Mouse (Mus musculus): ENCODE measurements around the gene Ift22.
"Not testable (repeated sequence)": the region's sequence is repeated elsewhere in the genome, so short reads cannot be mapped to it uniquely, and the experiment has no call there.

Ift22 gene

DNA sequence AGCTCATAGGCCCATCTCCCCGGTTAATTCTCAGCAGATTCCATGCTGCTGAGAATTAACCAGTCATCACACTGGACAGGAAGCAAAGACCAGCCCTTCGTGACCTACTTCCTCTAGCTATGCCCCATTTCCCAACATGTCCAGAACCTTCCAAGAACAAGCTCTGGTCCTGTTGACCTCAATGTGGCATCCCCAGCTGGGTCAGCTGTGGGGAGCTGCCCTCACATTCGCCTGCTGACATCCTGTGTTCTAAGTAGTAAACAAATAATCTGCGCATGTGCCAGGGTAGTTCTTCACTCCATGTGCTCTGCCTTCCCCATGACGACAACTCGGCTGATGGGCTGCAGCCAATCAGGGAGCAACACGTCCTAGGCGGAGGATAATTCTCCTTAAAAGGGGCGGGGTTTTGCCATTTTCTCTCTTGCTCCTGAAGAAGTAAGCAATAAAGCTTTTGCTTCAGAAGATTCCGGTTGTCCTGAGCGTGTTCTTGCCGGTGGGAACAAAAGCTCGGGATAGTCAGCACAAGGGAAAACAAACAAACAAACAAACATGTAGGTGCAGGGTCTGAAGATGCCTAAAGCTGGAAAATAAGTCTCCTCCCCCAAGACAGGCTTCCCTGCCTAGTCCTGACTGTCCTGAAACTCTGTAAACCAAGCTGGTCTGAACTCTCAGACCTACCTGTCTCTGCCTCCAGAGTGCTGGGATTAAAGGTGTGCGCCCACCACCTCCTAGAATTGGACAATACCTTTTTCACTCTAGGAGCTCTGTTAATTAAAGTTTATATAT lies 41.8 kb downstream of the Ift22 start:
- DNase-seq (ENCODE audit: low spot score), result not testable (repeated sequence)

DNA sequence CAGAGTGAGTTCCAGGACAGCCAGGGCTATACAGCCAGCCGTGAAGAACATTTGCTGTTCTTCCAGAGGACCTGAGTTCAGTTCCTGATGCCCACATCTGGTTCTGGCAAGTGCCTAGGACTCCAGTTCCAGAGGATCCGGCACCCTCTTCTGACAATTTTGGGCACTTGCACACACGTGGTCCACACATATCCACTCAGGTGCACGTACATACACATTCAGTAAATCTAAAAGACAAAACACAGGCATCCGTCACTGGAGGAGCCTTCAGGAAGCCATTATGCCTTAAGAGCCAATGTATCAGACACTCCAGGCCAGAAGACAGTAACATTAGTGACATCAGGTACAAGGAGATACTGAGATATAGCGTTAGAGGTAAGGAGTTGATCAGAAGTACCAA lies 42.6 kb downstream of the Ift22 start:
- no peak for DNase-seq (ENCODE audit: low spot score)

DNA sequence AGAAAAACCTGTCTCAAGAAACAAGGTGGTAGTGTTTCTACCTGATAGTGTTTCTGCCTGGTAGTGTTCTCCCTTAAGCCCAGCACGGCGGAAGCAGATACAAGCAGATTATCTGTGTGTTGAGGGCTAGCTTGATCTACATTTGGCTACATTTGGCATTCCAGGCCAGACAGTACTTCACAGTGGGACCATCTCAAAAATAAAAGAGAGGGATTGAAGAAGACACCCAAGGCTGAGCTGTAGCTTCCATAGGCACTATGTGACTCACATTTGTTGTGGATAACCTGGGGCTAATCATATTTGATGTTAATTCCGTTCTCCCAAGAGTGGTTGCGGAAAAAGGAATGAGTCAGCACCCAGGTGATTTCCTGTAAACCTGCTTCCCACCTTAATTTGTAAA lies 44.2 kb downstream of the Ift22 start:
- no peak for DNase-seq (ENCODE audit: low spot score)

DNA sequence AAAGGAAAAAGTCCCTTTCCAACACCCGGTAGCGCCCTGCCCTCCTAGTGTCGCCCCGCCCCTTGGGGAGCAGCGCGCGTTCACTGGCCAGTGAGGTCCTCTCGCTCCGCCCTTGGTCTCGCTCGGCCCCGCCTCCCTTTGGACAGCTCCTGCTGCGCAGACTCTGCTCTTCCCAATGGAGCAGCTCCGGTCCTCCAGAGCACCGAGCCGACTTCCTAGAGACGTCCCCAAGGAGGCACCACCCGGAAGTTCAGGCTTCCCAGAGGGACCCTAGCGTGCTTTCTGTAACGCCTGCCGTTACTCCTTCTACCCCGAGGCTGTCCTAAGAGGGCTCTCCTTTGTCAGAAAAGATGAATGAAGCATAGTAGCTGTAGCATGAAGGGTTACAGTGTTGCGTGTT lies 45.1 kb downstream of the Ift22 start, which contains the start of gene Fis1:
TSS of gene Fis1 (plus strand) at position 261 of the 400 bp plus-strand sequence.
- DNase-seq (ENCODE audit: low spot score), result peak; percentile 80

DNA sequence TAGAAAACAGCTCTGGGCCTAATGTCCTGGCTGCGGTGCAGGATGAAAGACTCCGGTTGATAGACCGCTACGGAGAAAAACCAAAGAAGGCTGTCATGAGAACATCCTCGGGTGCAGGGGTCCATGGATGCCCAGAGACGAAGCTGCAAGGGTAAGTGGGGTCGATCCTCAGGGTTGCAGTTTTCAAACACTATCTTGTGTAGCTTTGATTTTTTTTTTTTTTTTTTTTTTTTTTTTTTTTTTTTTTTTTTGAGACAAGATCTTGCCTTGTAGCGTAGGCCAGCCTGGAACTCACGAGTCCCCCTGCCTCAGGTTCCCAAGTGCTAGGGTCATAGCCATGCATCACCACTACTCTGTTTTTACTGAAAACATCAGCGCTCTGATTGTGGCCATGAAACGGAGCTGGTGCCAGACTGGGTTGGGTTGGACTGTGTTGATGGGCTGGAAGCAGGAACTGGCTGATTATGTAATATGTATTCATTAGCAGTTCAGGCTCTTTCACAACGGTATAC lies 45.5 kb downstream of the Ift22 start:
- DNase-seq (ENCODE audit: low spot score), result no peak

DNA sequence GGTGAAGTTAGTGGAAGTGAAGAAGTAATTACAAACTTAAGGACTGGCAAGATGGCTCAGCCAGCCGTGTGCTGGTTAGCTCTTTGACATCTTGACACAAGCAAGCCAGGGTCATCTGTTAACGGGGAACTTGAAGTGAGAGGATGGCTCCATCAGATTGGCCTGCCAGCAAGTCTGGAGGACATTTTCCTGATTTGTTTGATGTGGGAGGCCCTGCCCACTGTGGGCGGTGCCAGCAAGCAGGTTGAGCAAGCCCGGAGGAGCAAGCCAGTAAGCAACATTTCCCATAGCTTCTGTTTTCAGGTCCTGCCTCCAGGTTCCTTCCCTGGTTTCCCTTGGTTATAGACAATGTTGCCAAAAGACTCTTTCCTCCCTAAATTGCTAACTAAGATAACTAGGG lies 47.7 kb downstream of the Ift22 start:
- DNase-seq (ENCODE audit: low spot score), result no peak

DNA sequence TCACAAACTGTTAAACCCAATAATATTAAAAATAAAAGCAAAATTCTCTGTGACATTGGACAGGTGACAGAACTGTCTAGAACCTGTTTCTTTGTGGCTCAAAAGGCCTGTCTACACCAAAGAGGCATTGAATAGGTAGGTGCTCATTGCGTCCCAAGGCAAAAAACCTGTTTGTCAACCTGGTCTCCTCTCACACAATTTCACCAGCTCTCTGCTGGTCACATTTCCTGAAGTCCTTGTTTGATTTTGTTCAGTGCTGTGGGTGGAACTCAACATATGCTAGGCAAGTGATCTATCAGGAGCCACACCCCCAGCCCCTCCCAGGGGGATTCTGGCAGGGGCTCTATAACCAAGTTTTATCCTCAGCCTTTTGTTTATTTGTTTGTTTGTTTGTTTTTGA lies 49.3 kb downstream of the Ift22 start:
- DNase-seq (ENCODE audit: low spot score), result no peak

DNA sequence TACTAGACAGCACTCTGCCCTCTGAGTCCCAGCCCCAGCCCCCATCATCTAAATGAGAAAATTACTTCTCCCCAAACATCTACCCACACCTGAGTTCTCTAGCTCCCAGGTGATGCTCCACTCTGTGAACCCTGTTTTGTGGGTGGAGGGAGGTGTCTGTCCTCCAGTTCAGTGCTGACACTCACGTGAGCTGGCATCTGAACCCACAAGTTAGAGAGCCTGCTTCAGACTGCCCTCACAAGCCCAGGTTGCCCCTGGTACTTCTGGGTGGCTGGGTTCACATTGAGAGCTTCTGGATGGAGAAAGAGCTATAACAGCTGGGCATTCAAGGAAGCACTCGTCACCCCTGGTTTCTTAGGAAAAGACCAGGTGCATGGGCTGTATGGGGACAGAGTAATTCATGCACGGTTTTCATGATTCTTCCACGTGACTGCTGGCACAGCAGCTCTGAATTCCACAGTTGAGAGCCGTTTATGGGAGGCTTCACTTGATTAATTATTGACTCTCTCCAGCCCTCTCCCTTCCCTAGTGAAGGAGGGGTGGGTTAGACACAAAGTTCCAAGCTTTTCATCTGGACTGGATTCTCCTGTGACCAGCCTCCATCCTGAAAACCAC lies 51.1 kb downstream of the Ift22 start:
- DNase-seq (ENCODE audit: low spot score), result no peak

DNA sequence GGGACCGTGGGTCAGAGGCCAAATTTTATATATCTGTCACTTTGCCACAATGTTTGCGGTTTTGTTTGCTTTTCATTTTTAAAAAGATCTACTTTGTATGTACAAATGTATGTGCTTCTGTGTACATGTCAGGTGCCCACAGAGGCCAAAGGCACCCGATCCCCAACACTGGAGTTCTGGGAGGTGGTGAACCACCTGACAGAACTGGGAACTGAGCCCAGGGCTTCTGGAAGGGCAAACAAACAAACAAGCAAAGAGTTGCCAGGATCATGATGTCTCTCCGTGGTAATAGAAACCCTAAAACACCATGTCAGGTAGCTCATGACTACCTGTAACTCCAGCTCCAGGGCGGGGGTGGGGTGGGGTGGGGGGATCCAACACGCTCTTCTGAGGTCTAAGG lies 52.1 kb downstream of the Ift22 start:
- no peak for DNase-seq (ENCODE audit: low spot score)

DNA sequence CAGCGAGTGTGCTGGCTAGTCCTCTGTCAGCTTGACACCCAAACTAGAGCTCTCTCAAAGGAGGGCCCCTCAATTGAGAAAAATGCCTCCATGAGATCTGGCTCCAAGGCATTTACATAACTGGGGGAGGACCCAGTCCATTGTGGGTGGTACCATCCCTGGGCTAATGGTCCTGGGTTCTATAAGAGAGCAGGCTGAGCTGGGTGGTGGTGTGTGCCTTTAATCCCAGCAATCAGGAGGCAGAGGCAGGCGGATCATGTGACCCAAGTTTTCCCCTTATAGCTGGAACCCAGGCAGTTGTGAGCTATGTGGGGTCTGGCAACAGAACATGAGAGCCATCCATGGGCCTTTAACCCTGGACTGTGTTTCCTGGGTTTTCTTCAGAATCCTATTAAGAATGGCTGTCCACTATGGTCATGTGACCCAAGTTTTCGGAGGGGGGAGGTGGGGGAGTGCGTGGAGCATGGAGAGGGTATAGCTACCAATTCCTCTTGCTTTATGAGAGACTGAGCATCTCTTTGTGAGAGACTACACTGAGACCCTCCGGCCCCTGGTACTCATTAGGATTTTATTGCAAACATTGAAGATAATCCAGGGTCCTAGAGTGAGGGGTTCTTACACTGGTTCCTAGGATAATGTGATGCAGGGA lies 53.5 kb downstream of the Ift22 start:
- no peak for DNase-seq (ENCODE audit: low spot score)

DNA sequence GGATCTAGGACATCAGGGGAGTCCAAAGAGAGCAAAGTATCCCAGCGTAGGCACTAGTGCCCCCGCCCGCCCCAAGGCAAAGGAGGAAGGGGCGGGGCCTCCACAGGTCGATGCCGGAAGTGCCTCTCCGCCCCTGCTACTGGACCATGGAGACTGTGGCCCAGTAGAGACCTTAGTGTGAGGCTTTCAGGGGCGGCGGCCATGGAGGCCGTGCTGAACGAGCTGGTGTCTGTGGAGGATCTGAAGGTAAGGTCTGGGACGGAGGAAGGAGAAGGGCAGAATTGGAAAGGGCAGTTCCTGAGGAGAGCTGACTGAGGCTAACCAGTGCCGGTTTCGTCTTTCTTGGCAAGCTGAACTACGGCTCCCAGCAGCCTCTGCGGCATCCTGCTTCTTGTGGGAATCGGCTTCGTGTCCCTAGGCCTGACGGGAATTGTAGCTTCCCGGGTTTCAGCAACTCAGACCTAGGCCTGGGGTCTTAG lies 54.1 kb downstream of the Ift22 start:
- DNase-seq (ENCODE audit: low spot score), result peak; percentile 47

DNA sequence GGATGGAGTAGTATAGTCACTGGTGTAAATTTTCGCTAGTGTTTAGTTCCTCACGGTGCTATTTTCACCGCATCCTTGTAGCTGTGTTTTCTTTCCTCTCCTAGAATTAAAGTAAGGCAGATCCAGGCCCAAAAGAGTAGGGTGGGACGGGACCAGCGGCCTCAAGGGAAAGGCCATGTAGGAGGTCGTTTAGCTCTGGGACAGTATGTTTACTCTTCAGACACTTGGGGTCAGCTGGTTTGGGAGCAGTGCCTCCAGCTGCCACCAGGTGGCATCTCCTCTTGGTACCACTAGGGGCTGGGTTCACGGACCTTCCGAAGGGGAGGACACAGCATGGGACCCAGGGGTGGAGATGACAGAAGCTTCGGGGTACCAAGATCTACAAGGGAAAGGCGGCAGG lies 54.6 kb downstream of the Ift22 start:
- peak; percentile 33 for DNase-seq (ENCODE audit: low spot score)

DNA sequence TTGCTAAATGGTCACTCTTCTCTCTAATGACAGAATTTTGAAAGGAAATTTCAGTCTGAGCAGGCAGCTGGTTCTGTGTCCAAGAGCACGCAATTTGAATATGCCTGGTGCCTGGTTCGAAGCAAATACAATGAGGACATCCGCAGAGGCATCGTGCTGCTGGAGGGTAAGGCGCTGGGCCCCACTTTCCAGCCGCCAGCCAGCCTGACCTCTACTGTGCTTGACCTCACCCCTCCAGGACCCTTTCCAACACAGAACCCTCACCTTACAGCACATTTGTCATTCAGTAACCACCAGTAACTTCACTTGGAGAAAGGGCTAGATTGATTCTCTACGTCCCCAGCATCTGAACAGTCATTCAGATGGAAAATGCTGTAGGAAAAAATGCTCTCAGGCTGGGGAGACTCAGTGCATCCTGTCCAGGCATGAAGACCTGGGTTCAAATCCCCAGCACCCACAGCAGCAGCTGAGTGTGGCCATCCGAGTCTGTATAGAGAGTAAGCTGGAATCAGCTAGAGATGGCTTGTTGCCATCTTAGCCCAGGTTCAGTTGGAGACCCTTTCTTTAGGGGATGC lies 55.1 kb downstream of the Ift22 start:
- no peak for DNase-seq (ENCODE audit: low spot score)

Measured in urinary bladder, postnatal 10 days (tissue).